Mouse (Mus musculus) forebrain, embryonic 10.5 days (tissue): Measurements from ENCODE around the gene Sort1. TPM values are rescaled to one million over a fixed set of nuclear protein-coding genes. Genes with fewer than 3 reads are reported as not detected.

Source experiments
- DNase-seq: peaks from one replicate; pipeline ENCODE4 v3.0.0-alpha.2; 2017; ENCODE audit warnings: low spot score; ENCODE audit errors: extremely low spot score
- H3K27ac ChIP-seq: fragments of 300-500 bp; sonication (generic); 2 replicates; pipeline ENCODE4 v1.5.1; 2016; ENCODE audit warnings: mild to moderate bottlenecking
- H3K27me3 ChIP-seq: fragments of 300-500 bp; sonication (generic); 2 replicates; pipeline ENCODE4 v1.6.1; 2016; ENCODE audit warnings: mild to moderate bottlenecking; ENCODE audit not compliant: poor library complexity, severe bottlenecking
- H3K36me3 ChIP-seq: fragments of 300-500 bp; sonication (generic); replicated peaks from 2 replicates; pipeline ENCODE4 v1.6.1; 2016; ENCODE audit warnings: mild to moderate bottlenecking, moderate library complexity
- H3K4me1 ChIP-seq: fragments of 300-500 bp; sonication (generic); 2 replicates; pipeline ENCODE4 v1.6.1; 2016
- H3K4me3 ChIP-seq: fragments of 300-500 bp; sonication (generic); 2 replicates; pipeline ENCODE4 v1.5.1; 2016; ENCODE audit warnings: mild to moderate bottlenecking, moderate library complexity
- H3K9me3 ChIP-seq: fragments of 300-500 bp; sonication (generic); 2 replicates; pipeline ENCODE4 v1.6.1; 2016; ENCODE audit warnings: mild to moderate bottlenecking, moderate library complexity
- WGBS: fragments of 180-500 bp; shearing (Covaris S2); methylation state at CpG from one replicate; pipeline ENCODE4 v1.1.7; 2016; 5-methylcytosine and 5-hydroxymethylcytosine counted together
- polyA plus RNA-seq: library from polyadenylated mRNA; unstranded; fragments of >200 nt; fragmentation: Nextera tagmentation; extraction: Ambion mirVana; gene quantifications from 2 replicates; pipeline ENCODE4 v1.2.1, GENCODE M21; 2016

Sort1 gene
- polyA plus RNA-seq, 1 experiment from 2014 or later: 9.7 TPM

DNA sequence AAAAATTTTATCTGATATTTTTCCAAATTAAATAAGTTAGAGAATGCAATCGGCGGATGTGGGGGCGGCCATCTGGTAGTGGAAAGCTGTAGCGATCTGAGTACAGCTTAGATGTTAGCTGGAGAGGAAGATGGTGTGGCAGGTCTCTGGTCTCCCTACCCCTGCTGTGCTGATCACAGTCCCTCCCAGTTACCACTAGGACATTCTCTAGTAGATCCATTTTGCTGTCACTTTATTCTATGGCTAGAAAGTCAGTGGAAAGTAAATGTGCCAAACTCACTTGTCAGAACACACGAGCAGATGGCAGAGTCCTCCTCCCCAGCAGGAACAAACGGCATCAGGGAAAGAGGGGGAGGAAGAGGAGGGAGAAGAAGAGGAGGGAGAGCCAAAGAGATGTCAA is 74.6 kb downstream of the Sort1 start:
- 92% methylated on average over 6 of the region's 6 CpGs for WGBS
- Histone ChIP-seq H3K4me1 (peaks cover 29% of the 10 kb centered on the region), H3K4me3 (no peak overlapping the region), H3K36me3 (peaks cover 47% of the 10 kb centered on the region), H3K27ac (no peak overlapping the region), H3K9me3 (no peaks in the 10 kb centered on the region), H3K27me3 (no peaks in the 10 kb centered on the region)
- no peak for DNase-seq

DNA sequence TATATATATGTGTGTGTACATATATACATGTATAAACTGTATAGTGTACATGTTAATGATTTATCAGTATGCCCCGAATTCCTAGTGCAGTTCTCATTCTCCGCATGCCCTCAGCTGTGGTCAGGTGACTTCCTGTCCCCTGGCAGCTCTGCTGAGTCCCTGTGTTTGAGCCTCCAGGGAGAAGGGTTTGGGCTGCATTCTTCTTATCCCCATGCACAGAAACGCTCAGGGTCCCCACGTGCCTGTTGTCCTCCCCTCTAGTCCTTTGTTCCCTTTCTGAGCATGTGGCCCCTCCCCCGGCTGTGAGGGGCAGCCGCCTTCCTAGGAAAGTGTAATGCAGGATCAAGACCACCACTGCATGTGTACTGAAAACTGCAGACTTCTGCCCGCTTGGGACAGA is 77.0 kb downstream of the Sort1 start:
- Histone ChIP-seq H3K27ac (peak overlapping the region; percentile 85), H3K27me3 (no peaks in the 10 kb centered on the region), H3K4me3 (0 out of 2 replicates have a peak overlapping the region, but pooled peaks have one; percentile 9), H3K4me1 (peaks cover 44% of the 10 kb centered on the region), H3K9me3 (no peaks in the 10 kb centered on the region), H3K36me3 (peaks cover 23% of the 10 kb centered on the region)
- WGBS: 13% methylated on average over 7 of the region's 7 CpGs
- peak; percentile 66 for DNase-seq

DNA sequence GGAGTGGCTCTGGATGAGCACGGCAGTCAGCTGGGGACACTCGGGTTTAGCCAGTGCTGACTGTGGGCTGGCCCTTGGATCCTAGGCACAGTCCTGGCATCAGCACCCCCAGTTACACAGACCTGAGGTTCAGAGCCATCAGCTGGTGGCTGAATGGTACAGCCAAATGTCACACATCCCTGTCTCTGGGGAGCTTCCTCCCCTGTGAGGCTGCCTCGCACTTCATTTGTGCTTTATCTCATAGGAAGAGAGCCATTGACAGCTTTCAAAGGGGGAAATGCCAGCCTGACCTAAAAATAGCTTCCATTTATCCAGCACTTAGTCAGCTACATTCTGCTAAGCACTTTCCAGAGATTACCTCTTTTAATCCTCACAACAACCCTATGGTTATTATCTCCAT is 79.7 kb downstream of the Sort1 start:
- H3K27ac ChIP-seq: no peak overlapping the region
- no peaks in the 10 kb centered on the region for H3K9me3 ChIP-seq
- WGBS: 79% methylated on average over 3 of the region's 3 CpGs
- H3K4me3 ChIP-seq: no peak overlapping the region
- no peak for DNase-seq
- H3K36me3 ChIP-seq: no peaks in the 10 kb centered on the region
- no peaks in the 10 kb centered on the region for H3K27me3 ChIP-seq
- H3K4me1 ChIP-seq: peaks cover 53% of the 10 kb centered on the region

DNA sequence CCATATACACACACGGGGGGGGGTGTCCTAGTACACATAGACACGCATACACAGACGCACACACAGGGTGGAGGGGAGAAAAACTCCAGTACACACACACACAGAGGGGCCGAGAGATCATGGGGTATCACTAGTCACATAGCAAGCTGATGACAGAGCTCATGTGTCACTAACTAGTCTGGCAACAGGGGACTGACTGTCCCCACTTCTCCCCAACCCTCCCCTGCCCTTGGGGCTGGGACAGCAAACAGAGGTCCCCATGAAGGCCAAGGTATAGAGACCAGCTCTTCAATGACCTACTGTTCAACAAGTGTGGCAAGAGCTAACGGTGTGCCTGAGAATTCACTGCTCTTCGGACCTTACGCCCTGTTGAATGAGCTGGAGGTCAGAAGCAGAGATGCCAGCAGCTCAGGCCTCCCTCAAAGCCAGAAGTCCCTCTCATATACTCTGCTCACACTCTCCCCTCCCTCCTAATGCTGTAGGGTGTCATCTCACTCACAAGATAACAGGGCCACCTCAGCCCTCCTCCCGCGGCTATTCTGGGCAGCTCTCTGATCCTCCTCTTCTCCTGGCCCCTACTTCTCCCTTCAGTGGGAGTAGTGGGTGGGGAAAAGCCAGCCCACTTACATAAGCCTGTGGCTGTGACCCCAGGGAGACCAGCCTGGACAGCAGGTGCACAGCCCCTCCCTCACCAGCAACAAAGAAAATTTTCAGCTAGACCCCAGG is 80.6 kb downstream of the Sort1 start, which contains the start of gene Mybphl:
Gene Mybphl (plus strand): TSS at position 642 of the 726 bp plus-strand sequence.
- no peak for DNase-seq
- Histone ChIP-seq H3K9me3 (no peaks in the 10 kb centered on the region), H3K4me1 (peaks cover 53% of the 10 kb centered on the region), H3K27ac (peak within 1 kb of the TSS; percentile 9; the same call in 1 of the 2 replicates), H3K4me3 (no peak within 1 kb of the TSS), H3K27me3 (no peaks in the 10 kb centered on the region), H3K36me3 (no peaks in the 10 kb centered on the region)
- WGBS: 78% methylated on average over 9 of the region's 9 CpGs

- WGBS: 56% methylated on average over 9 of the region's 9 CpGs
Measured at GRCm38 (mm10) chr3:108367173-108367572, 83.3 kb downstream of the Sort1 start.

DNA sequence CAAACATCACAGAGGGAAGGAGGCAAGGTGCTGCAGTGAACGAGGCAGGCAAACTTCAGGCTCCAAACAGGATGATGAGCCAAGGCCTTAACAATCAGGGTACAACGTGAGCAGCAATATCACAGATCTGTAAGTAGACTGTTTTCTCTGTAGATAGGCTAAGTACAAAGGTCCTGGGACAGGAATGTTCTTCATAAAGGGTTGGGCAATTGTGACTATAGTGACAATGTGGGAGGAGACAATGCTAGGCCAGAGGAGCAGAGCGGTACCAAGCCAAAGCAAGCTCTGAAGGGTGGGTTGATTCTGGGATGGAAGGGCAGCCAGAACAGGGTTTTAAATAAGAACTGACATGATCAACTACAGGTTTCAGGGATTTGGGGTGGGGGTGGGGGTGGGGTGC is 83.9 kb downstream of the Sort1 start:
- peaks cover 24% of the 10 kb centered on the region for H3K4me1 ChIP-seq
- 90% methylated on average over 3 of the region's 3 CpGs for WGBS
- no peaks in the 10 kb centered on the region for H3K27me3 ChIP-seq
- H3K4me3 ChIP-seq: no peak overlapping the region
- H3K36me3 ChIP-seq: no peaks in the 10 kb centered on the region
- no peak for DNase-seq
- no peaks in the 10 kb centered on the region for H3K9me3 ChIP-seq
- H3K27ac ChIP-seq: no peak overlapping the region

More at GRCm38 (mm10) chr3:108367173-108367572, 83.3 kb downstream of the Sort1 start:
- H3K4me1 ChIP-seq: peaks cover 28% of the 10 kb centered on the region
- no peaks in the 10 kb centered on the region for H3K9me3 ChIP-seq
- DNase-seq: no peak
- H3K4me3 ChIP-seq: peak overlapping the region; percentile 12; the same call in 1 of the 2 replicates
- peak overlapping the region; percentile 44; the same call in 1 of the 2 replicates for H3K27ac ChIP-seq
- no peaks in the 10 kb centered on the region for H3K36me3 ChIP-seq
- no peaks in the 10 kb centered on the region for H3K27me3 ChIP-seq

- Histone ChIP-seq H3K27me3 (no peaks in the 10 kb centered on the region), H3K9me3 (no peaks in the 10 kb centered on the region), H3K4me1 (peaks cover 22% of the 10 kb centered on the region), H3K4me3 (no peak overlapping the region), H3K27ac (no peak overlapping the region), H3K36me3 (no peaks in the 10 kb centered on the region)
- no peak for DNase-seq
- 79% methylated on average over 5 of the region's 5 CpGs for WGBS
Measured at GRCm38 (mm10) chr3:108368721-108369120, 84.8 kb downstream of the Sort1 start.

DNA sequence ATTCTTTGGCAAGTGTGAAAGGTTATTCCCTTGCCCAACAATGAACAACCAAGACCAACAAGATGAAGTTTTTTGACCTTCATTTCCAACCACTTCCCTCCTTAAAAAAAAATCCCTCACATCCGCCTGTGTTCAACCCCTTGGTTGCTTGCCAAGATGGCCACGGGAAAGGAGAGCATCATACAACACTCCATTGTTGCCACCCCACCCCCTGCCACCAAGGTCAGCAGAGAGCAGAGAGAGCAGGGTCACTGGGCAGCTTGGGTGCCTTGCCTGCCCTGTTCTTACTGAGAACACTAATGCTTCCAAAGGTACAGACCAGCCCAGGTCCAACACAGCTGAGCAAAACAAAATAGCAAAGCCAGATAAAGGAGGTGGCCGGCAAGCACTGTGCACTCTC is 88.4 kb downstream of the Sort1 start:
- no peaks in the 10 kb centered on the region for H3K9me3 ChIP-seq
- no peak overlapping the region for H3K27ac ChIP-seq
- DNase-seq: no peak
- WGBS: 76% methylated on average over 3 of the region's 3 CpGs
- H3K36me3 ChIP-seq: no peaks in the 10 kb centered on the region
- H3K4me1 ChIP-seq: peaks cover 4% of the 10 kb centered on the region
- H3K4me3 ChIP-seq: no peak overlapping the region
- H3K27me3 ChIP-seq: no peaks in the 10 kb centered on the region

- no peaks in the 10 kb centered on the region; the same call in 1 of the 2 replicates for H3K4me1 ChIP-seq
- WGBS: 85% methylated on average over 3 of the region's 3 CpGs
- H3K27me3 ChIP-seq: no peaks in the 10 kb centered on the region
- DNase-seq: no peak
- H3K27ac ChIP-seq: no peak overlapping the region
- no peak overlapping the region for H3K4me3 ChIP-seq
- no peaks in the 10 kb centered on the region for H3K9me3 ChIP-seq
- no peaks in the 10 kb centered on the region for H3K36me3 ChIP-seq
Measured at GRCm38 (mm10) chr3:108372691-108373090, 88.8 kb downstream of the Sort1 start.

- Histone ChIP-seq H3K4me1 (peaks cover 24% of the 10 kb centered on the region), H3K27me3 (no peaks in the 10 kb centered on the region), H3K27ac (no peak overlapping the region), H3K4me3 (no peak overlapping the region), H3K36me3 (no peaks in the 10 kb centered on the region), H3K9me3 (no peaks in the 10 kb centered on the region)
- no peak for DNase-seq
- 74% methylated on average over 7 of the region's 7 CpGs for WGBS
Measured at GRCm38 (mm10) chr3:108378875-108379663, 95.2 kb downstream of the Sort1 start.

DNA sequence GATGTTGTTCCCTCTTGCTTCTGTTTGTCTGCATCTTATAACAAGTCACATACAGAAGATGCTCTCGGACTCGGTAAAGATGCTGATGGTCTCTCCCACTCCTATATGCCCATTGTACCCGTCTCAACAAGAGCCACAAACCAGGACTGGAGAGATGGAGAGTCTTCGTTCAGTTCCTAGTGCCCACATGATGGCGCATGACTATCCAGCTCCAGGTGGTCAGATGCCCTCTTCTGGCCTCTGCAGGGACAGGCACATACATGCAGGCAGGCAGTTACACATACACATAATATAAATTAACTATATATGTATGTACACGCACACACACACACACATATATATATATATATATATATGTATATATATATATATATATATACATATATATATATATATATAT is 96.8 kb downstream of the Sort1 start:
- Histone ChIP-seq H3K27me3 (no peaks in the 10 kb centered on the region), H3K4me3 (no peak overlapping the region), H3K9me3 (no peaks in the 10 kb centered on the region), H3K36me3 (peaks cover 9% of the 10 kb centered on the region), H3K4me1 (peaks cover 38% of the 10 kb centered on the region), H3K27ac (no peak overlapping the region)
- 74% methylated on average over 6 of the region's 6 CpGs for WGBS
- DNase-seq: no peak

- Histone ChIP-seq H3K36me3 (peaks cover 24% of the 10 kb centered on the region), H3K27ac (peak overlapping the region; percentile 90), H3K4me1 (peaks cover 43% of the 10 kb centered on the region), H3K27me3 (no peaks in the 10 kb centered on the region), H3K9me3 (no peaks in the 10 kb centered on the region), H3K4me3 (peak overlapping the region; percentile 69)
- WGBS: 72% methylated on average over 14 of the region's 14 CpGs
- DNase-seq: no peak
Measured at GRCm38 (mm10) chr3:108381945-108382875, 98.3 kb downstream of the Sort1 start.
